Mouse (Mus musculus) kidney, adult 11 months (tissue): ENCODE results near the gene Jam2.

ENCODE experiments used
- DNase-seq: peaks from one replicate; pipeline ENCODE4 v3.0.0; 2022

Jam2 gene

GRCm38 (mm10) chr16:84774003-84774703 lies at the start of gene Jam2:
Gene Jam2 (plus strand): TSS chr16:84774123.
- peak; percentile 44 for DNase-seq

DNA sequence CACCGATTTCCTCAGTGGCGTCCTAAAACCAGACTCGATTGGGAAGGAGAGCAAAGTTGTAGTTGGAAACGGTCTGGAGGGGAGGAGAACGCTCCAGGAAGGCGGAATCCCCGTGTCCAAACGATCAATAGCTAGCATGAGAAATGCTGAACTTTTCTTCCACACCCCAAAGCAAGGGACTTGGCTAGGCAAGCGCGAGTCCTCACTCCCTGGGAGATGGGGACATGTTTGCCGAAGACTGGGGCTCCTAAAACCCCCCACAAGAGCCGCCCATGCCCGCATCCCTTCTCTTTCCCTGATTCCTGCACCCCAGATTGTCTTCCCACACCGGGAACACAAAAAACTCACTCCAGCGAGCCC lies 39.1 kb upstream of the Jam2 start:
- no peak for DNase-seq

DNA sequence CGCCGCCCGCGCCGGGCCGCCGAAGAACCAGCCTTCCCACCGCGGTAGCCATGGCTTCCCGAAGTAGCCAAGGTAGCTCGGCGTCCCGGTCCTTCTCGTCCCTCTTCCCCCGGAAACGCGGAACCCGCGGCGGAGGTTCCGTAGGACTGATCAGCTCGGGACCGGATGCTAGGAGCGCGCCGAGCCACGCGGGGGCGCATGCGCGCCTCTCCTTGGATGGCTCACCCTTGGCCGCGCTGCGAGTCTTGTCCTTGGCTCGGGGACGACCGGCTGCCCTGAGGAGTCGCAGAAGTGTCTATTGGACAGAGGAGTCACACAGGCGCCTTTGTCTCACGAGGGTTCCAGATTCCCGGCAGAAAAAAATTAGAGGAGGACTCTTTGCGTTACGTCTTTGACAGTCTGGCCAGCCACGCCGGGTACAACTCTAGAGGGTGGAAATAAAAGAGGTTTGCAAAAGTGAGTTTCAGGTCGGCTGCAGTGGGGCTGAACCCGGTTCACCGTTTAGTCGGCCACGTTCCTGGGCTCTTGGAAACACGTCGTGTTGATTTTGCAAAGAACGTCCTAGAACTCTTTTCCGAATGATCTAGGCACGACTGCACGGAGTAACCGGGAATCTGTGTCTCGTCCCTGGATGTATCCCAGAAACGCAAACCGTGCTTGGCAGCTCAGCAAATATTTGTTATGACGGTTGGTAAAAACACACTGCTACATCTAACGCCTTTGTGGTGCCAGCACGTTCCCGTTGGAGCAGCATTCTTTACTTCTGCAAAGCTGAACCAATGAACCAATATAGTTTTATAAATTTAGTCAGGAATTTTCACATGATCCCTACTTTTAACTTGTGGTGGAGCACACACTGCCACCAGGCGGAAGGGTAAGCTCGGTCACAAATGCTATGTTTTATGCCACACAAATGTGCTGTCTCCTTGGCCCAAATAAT lies 38.5 kb upstream of the Jam2 start, which contains the start of gene Mrpl39:
Gene Mrpl39 (minus strand): TSS at position 577 of the 940 bp plus-strand sequence.
- peak; percentile 93 for DNase-seq

DNA sequence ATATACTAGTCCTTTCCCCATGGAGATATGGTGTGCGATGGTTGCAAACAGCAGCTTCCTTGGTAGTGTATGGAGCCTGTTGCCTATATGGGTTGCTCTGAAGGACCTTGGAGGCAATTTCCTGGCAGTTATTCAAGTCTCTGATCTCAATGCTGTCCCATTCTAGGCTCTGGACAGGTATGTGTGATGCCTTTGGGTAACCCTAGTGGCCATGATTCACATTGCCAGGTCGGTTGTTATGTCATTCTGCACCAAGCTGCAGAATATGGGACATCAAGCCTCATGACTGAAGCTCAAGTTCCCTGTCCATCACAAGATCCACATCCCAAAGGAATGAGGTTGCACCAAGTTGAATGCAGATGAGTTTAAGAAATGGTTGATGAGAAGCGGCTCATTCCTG lies 36.6 kb upstream of the Jam2 start:
- DNase-seq = no peak

GRCm38 (mm10) chr16:84744703-84745490 lies 29.0 kb upstream of the Jam2 start:
- no peak for DNase-seq

DNA sequence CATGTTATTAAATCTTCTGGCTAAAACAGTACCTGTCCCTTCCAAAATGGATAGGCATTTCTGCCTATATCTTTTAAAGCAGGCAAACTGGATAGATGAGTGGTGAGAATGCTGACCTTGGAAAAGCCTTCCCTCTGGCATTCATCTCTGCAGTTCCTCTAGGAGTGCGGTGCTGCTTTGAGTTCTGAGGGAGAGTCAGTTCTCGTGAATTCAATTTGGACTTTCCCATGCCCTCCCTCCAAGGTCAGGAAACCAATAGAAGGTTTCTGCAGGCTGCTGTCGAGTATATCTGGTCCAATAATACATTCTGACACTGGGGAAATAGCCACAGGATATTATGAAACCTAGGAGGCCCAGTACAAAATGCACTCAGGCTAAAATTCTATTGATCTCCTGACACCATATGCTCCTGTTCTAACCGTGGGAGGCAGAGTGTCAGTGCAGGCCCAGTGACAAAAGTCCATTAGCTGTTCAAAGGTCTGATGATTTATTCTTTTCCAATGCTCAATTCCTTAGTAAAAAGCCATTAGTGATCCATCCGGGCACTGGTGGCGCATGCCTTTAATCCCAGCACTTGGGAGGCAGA lies 28.1 kb upstream of the Jam2 start:
- DNase-seq = no peak

DNA sequence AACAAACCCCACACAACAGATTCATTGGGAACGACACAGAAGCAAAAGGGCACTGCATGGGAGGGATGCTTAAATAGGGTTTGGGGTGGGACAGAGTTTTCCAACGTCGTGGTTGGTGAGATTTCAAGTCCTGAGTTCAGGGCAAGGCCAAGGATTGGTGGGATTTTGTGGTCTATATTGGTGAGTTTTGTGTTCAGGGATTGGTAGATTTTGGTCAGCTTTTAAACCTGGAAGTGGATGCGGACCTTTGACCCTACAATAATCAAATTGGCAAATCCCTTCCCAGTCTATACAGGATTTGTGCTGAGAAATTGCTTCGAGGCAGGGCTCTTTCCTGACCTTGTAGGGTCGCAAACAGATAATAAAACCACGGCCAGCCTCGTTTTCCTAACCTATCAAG lies 6.0 kb upstream of the Jam2 start:
- no peak for DNase-seq

GRCm38 (mm10) chr16:84769182-84769581 lies 4.7 kb upstream of the Jam2 start:
- no peak for DNase-seq

DNA sequence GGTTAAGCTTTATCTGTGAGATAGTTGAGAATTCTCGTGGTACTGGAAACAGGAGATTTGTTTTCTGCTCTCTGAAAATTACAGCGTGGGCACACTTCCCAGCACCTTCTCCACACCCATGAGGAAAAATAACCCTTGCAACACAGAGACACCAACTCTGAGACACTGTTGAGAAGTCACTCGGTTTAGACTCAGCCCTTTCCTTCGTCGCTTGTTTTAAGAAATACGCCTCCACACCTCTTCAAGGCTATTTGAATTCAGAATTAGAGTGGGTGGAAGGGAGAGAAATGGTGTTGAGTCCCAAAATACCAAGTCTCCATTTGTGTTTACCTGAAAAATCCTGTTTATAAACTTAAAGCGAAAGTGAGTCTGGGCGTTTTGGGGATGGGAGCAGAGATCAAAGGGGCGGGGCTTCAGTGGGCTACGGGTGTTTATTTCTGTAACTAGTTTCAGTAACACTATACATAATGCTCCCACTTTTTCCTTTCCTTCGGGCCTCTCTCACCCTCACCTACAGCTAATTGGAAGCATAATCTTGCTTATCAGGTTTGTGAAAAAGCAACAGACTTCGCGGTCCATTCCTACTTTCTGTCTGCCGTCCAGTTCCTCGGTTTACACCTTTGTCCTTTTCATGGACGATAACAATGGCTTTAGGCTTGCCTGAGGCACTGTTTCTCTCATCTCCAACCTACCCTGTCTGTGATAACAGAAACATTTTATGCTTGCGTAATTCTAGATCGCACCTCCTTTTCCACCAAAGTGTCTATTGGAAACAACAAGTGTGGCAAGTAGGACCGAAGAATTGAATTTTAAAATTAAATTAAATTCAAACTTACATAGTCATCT lies 4.1 kb upstream of the Jam2 start:
- DNase-seq = no peak

- no peak for DNase-seq
Measured at GRCm38 (mm10) chr16:84770891-84771290, 3.0 kb upstream of the Jam2 start.

DNA sequence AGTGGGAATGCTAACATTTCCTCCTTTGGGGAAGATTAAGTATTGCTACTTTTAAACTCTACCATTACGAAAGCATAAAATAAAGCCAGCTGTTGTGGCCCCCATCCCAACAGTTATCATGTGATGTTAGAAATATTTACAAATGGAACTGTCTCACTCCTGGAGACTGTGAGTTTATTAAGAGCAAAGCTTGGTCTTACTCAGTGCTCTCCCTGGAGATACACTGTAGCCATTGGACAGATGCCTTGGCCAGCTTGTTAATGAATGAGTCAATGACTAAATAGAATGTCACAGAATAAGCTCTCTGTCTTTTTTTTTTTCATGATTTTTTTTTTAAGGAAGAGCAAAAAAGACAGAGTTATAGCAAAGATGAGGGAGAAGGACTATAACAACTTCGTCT lies 2.5 kb upstream of the Jam2 start:
- no peak for DNase-seq

DNA sequence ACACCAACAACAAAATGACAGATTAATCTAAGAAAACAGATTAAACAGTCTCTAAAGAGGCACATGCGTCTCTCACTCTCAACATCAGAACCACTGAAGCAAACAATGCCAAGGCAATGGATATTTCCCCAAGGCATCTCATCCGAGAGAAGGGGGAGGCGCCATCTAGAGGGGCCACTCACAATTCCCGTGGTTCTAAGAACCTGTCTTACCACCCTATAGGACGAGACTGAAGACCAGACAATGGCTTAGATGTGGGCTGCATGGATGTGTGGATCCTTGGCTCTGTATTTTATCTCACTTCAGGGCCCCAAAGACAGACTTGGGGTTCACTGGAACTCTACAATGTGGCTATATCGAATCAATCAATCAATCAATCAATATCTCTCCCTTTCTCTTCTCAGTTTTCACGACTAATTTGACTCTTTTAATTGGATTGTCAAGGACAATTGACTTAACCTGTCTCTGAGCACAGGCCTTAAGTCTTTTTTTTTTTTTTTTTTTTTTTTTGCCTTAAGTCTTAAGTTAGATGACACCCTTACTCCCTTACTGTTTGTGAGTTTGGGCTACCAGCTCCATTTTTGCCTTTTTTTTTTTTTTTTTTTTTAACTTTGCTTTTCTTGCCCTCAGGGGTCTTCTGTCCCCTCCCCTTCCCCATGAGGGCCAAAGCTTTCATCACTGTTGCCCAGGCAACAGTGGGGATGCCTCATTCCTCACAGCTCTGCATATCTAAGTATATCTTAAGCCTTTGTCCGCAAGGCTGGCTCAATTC lies 1.2 kb upstream of the Jam2 start:
- DNase-seq = no peak

GRCm38 (mm10) chr16:84773268-84773861 lies 558 bp upstream of the Jam2 start:
- no peak for DNase-seq

GRCm38 (mm10) chr16:84774761-84775231 lies 873 bp downstream of the Jam2 start:
- peak; percentile 9 for DNase-seq

- DNase-seq = no peak
Measured at GRCm38 (mm10) chr16:84775356-84775755, 1.4 kb downstream of the Jam2 start.

DNA sequence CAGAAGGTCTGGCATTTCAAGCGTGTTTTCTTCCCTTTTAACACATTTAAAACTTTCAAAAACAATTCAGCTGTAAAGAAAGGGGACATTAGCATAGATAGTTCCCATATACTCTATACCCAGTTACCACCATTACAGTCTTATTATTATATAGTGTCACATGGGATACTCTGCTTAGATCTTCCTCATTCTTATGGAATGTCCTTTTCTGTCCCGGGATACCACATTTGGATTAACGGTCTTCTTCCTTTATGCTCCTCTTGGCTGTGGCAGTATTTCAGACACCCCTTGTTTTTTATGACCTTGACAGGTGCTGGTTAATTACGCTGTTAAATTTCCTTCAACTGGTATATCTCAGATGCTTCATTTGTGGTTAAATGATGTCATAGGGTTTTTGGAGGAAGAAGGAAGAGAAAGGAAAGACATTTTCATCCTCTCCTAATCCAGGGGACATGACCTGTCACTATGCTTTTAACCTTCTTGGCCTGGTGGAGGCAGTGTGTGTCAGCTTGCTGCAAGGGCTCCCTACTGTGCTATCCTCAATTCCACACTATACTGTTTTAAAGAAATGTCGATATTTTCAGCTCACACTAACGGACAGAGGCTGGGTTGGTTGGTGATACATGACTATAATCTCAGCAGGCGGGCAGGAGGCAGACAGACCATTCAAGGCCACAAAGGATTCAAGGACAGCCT lies 2.3 kb downstream of the Jam2 start:
- no peak for DNase-seq

- DNase-seq = no peak
Measured at GRCm38 (mm10) chr16:84778431-84778830, 4.5 kb downstream of the Jam2 start.

GRCm38 (mm10) chr16:84778861-84779630 lies 5.1 kb downstream of the Jam2 start:
- no peak for DNase-seq

DNA sequence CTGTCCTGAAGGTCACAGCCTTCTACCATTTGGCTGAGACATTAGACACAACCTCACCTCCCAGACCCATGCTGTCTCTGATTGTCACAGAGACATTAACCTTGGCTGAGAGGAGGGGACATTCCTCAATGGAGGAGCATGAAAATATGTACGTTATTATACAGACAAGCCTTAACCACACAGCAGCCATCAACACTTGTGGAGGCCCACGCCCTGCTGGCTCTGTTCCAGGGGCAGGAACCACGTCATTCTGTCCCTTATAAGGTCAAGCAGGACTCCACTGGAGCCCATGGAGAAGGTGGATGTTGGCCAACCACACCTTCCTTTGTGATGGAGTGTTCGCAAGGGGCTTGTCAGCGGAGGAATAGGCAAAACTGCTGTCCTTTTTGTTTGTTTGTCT lies 5.8 kb downstream of the Jam2 start:
- no peak for DNase-seq
